Mouse (Mus musculus): ENCODE results near the gene St8sia1.

Gene St8sia1

DNA sequence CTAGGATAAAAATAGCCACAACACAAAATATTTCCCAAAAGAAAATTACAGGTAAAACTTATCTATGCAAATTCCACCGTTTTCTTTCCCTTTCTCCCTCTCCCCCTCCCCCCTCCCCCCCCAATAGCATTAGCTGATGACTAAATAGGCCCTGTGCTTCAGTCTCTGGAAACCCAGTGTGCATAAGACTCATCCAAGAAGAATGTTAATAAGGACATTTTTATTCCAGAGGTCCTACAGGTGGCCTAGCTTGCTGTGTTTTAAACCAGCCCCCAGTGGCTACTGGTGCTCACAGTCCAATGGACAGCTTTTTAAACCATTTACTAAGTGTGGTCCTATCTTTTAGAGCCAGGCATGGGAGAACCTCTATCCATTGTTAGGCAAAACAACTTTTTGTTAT is 166.3 kb downstream of the St8sia1 start:
- in situ Hi-C loops (cut with MboI, MseI), result no loop called here

DNA sequence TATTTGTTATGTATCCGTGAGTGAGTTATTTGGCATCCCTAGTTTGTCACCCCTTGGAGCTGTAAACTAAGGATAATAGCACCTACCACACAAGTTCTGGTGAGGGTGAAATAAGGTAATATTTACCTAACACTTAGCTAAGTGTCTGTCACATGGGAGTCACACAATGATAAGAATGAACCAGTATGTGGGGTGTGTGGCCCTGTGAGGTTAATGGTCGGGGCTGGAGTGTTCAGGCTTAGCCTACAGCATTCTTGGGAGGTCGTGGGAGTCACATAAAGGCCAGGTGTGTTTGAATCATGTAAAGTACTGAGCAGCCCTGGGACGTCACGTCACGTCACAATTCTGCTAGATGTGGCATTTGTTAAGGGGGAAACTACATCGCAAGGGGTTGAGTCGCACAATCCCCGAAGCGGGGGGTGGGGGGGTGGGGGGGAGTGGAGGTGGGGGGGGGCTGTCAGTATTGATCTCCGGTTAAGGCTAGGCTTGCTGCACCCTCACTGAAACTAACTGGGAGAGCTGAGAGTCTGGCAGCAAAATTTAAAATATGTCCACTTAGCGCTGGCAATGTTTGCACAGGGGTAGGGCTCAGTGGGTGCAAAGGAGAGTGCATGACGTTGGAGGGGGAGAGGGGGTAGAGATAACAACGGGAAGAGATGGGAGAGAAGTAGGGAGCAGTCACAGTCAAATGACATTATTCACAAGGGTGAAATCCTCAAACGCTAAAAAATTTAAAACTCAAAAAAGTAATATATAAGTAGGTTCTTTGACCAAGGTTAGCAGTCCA is 168.4 kb downstream of the St8sia1 start:
- in situ Hi-C loops (cut with MboI, MseI), result no loop called here

DNA sequence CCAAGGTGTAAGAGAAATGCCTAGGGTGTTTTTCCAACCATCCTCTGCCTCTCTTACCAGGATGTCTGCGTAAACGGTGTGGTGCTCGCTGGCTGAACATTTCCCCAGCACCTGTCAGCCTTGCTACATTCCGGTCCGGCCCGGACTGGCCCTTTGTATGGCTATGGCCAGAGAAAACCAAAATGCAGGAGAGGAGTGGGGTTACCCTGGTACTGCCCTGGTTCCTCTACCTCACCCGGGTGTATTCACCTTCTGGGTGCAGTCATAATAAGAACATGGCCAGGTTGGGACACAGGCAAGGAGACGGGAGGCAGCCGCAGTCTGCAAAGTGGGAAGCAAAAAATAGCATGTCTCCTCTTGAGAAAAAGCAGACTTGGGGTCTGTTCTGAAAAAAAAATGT is 169.2 kb downstream of the St8sia1 start:
- in situ Hi-C loops (cut with MboI, MseI), result no loop called here

GRCm38 (mm10) chr6:142793468-142793867 is 170.8 kb downstream of the St8sia1 start:
- in situ Hi-C loops (cut with MboI, MseI), result no loop called here

DNA sequence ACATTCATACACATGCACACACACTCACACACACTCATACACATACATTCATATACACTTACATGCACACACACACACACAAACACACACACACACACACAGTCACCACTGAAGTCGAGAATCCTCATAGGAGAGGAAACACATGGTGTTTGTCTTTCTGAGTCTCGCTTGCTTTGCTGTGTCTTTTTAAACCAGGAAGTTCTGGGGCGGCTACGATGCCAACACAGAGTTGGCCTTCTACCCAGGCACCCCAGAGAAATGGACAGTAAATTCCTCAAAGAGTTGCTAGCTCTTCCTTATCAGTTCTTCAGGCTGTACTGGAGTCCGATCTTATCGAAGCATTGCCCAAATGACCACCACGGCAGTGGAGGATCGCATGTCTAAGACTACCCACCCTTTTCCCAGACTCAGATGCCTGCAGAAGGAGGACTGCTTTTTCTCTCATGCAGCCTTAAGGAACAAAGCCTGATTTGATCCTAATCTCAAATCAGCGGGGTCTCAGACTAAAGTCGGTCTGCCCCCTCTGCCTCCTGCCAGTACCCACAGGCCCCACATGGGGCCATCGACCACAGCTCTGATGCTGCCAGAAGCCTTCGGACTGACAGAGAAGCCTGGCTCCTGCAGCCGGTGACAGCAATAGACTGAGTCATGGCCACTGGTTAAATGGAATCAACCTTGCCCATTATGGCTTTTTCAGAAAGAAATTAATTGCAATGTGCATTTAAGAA is 171.8 kb downstream of the St8sia1 start:
- in situ Hi-C loops (cut with MboI, MseI), result no loop called here

DNA sequence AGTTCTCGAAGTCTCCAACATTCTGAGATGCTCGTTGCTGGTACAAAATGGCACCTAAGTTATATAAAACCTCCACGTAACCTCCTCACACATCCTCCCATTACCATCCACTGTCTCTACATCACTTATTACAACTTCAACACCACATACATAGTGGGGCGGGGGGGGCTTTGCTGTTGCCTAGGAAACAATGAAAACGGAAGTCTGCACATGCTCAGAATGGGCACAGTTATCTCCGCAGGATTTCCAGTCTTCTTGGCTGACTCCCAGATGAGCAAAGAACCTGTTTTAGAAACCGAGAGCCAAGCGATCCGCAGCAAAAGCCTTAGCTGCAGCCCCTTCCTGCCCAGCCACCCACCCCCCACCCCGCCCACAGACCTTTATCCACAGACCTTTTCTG is 174.5 kb downstream of the St8sia1 start:
- in situ Hi-C loops (cut with MboI, MseI), result no loop called here

- in situ Hi-C loops (cut with MboI, MseI), result no loop called here
Observed at GRCm38 (mm10) chr6:142788042-142788987, 175.9 kb downstream of the St8sia1 start.

DNA sequence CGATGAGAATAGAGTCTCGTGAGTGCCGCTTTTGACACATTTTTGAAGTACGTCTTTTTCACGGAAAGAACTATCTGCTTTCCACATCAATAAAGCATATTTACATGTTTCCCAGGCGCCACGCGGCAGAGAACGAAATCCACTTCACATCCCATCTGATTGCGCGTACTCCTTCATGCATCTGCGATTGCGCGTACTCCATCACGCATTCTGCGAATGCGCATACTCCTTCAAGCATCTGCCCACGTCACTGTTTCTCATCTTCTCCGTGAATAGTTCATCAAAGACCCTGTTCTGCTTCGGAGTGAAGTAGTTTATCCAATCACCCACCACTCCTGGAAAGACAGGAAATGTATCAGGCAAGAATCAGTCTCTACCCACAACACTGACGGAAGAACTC is 178.1 kb downstream of the St8sia1 start:
- in situ Hi-C loops (cut with MboI, MseI), result no loop called here

DNA sequence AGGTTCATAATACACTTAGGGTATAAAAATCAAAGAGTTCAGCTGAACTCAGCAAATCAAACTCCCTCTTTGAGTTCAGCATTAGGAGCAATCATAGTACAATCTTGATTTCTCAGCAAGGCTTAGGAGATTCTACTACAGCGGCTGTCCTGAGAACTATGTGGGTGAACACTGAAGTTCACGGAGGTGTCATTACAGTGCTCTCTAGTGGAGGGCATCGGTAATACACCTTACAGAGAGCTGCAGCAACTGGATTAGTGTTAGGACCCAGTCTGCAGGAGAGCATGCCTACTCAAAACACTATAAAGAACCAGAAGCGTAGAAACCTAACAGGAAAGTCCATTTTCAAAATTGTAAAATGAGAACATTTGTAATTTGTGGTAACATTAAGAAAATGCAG is 178.9 kb downstream of the St8sia1 start:
- in situ Hi-C loops (cut with MboI, MseI), result no loop called here

DNA sequence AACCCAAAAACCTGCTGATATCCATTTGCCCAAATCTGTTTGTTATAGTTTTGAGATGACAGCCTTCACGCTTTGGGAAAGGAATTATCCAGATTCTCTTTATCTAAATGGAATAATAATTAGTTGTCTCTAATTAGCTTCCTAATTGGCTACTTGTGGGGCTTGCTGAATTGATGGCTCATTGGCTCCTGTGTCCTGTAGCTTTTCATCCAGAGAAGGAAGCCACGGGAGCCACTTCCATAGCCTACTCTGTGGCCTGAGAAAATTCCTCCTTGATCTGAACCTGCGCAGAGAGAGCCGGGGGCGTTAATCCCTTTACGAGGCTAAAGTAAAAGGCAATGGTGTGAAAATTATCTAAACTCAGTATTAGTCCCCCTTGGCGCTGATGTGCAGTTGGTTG is 183.0 kb downstream of the St8sia1 start:
- in situ Hi-C loops (cut with MboI, MseI), result loop anchor here (5.0 kb wide), 2 partner anchors 76 to 201 kb away; no protein-coding TSS in a partner anchor

GRCm38 (mm10) chr6:142780574-142781033 is 183.6 kb downstream of the St8sia1 start:
- in situ Hi-C loops (cut with MboI, MseI), result loop anchor here (5.0 kb wide), 2 partner anchors 77 to 202 kb away; no protein-coding TSS in a partner anchor

DNA sequence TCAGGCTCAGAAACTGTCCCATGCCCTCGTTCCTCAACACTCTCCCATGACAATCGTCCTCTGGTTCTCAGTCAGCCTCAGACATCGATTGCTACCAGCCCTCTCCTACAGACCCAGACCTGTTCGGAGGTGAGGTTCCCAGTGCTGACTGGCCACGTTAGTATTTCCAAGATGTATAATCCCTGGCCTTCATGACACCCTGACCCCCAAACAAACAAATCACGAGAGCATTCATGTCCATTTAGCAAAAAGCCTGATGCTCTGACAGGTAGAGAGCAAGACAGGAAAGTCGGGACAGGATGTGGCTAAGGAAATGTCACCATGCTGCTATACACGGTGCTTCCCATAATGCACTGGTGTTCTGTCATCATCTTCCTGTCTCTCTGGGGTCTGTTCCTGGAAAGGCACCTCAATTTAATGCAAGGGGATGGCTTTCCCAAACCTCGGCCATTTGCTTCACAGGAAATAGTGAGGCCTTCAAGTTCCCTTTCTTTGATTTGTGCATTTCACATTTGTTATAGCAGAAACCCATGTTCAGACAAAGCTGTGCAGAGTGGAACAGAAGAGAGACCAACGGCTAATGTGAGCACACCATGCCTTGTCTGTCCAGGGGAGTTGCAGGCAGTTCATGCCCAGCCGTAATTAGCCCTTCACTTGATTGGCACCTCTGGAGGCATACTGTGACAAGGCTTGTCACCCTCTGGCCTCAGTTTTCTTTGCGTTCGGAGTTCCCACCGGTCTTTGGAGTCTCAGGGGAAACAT is 184.3 kb downstream of the St8sia1 start:
- in situ Hi-C loops (cut with MboI, MseI), result loop anchor here (5.0 to 10.0 kb wide), 3 partner anchors 77 to 202 kb away; partner anchors contain the start of gene St8sia1 (in 1 of the 2)

GRCm38 (mm10) chr6:142779045-142779811 is 185.0 kb downstream of the St8sia1 start:
- in situ Hi-C loops (cut with MboI, MseI), result loop anchor here in 1 of 2 experiments (10.0 kb wide), 1 partner anchor 186 kb away; the partner anchor contains the start of gene St8sia1

DNA sequence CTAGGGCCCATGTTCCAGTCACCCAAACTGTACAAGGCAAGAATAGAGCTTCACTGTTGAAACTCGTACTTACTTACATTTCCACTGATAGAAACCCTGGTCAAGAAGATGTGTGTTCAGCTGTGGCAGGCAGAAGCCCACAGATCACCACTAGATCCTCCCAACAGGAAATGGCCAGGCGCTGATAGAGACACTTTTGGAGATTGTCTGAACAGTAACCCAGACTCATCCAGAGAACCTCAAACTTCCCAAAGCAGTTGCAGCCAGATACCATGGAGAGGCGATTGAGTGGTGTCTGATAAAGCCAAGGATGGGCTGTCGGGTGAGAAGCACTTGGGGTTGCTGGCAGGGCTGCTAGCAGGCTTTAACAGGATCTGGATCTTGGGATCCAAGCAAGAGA is 187.3 kb downstream of the St8sia1 start:
- in situ Hi-C loops (cut with MboI, MseI), result loop anchor here in 1 of 2 experiments (10.0 kb wide), 1 partner anchor 188 kb away; the partner anchor contains the start of gene St8sia1

- in situ Hi-C loops (cut with MboI, MseI), result loop anchor here in 1 of 2 experiments (10.0 kb wide), 1 partner anchor 191 kb away; the partner anchor contains the start of gene St8sia1
Observed at GRCm38 (mm10) chr6:142773566-142773965, 190.7 kb downstream of the St8sia1 start.

DNA sequence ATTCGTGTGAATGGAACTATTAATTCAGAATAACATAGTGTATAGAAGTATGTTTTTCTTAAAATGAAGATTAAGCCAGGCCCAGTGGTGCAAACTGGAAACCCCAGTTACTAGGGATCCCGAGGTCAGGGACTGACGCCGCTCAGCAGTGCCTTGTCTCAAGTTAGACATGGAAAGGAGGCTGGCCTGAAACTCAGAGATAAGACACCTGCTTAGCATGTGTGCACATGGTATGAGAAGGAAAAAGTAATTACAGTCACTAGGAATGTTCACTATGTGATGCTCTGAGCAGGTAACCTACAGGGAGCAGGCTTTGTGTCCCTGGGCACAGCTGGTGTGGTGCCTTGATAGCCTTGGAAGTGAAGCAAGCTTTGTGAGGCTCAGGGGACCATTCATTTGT is 192.6 kb downstream of the St8sia1 start:
- in situ Hi-C loops (cut with MboI, MseI), result loop anchor here in 1 of 2 experiments (10.0 kb wide), 1 partner anchor 193 kb away; the partner anchor contains the start of gene St8sia1

Data from T-helper 17 cell (primary cell).